Mouse (Mus musculus): Measurements from ENCODE around the gene Olfr71.

Gene Olfr71

DNA sequence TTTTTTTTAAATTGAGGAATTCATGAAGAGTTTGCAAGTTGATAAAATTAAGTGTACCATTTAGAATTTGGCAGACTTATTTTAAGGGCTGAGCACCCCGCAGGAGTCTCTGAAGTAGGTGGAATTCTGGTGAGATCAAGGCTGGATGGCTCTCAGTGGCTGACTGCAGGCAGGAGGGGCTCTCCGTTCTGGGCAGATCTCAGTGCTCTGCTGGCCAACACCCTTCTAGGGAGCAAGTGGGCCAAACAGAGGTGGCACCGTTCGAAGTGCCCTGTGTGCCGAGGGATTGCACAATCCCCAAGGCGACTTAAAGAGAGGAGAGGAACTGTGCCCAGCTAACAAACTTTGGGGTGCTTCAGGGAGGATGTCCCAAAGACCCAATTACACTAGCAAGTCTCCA lies at the start of gene Olfr71:
Olfr71 (minus strand) TSS at position 387 of the 400 bp plus-strand sequence.
- DNase-seq (ENCODE audit: low spot score) = no peak

GRCm38 (mm10) chr4:43757213-43757612 lies 47.2 kb upstream of the Olfr71 start:
- DNase-seq (ENCODE audit: low spot score) = no peak

- no peak for DNase-seq (ENCODE audit: low spot score)
Observed at GRCm38 (mm10) chr4:43745187-43745586, 35.1 kb upstream of the Olfr71 start.

DNA sequence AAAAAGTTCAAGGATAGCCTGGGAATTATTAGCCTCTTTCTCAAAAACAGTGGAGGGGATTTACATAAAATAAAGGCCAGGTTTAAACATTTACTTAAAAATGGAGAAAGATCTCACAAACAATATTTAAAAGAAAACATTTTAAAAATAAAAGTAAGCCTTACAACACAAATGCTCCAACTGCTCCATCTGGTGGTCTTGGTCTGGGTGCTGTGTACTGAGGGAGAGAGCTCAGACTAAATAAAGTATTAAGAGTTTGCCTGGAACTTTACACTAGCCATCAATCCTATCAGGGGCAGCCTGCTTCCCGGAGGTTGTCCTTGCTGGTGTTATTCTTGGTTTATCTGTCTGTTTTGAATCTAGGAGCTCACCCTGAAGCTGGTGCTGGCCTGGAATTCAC lies 33.0 kb upstream of the Olfr71 start:
- no peak for DNase-seq (ENCODE audit: low spot score)

- DNase-seq (ENCODE audit: low spot score) = no peak
Observed at GRCm38 (mm10) chr4:43742637-43743036, 32.6 kb upstream of the Olfr71 start.

- DNase-seq (ENCODE audit: low spot score) = no peak
Observed at GRCm38 (mm10) chr4:43741526-43741925, 31.5 kb upstream of the Olfr71 start.

- DNase-seq (ENCODE audit: low spot score) = no peak
Observed at GRCm38 (mm10) chr4:43738989-43739674, 29.1 kb upstream of the Olfr71 start.

GRCm38 (mm10) chr4:43737144-43737543 lies 27.1 kb upstream of the Olfr71 start:
- no peak for DNase-seq (ENCODE audit: low spot score)

DNA sequence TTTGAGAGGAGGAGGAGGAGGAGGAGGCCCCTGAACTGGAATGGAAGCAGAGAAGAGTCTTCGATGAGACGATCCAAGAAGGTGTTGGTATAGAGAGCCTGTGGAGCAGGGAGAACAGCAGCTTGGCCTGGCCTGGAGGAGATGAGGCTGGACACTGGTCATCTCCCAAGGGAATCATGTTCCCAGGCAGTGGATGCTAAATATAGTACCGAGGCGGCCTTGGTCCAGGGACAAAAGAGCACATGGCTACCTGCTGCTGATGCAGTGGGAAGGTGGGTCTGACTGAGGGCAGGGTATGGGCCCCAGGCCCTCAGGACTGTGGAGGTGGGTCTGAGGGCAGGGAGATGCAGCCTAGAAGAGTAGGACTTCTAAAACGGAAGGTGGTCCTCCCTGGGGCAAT lies 23.1 kb upstream of the Olfr71 start:
- no peak for DNase-seq (ENCODE audit: low spot score)

- no peak for DNase-seq (ENCODE audit: low spot score)
Observed at GRCm38 (mm10) chr4:43732171-43732570, 22.1 kb upstream of the Olfr71 start.

- no peak for DNase-seq (ENCODE audit: low spot score)
Observed at GRCm38 (mm10) chr4:43730750-43731297, 20.8 kb upstream of the Olfr71 start.

GRCm38 (mm10) chr4:43729794-43730550 lies 19.9 kb upstream of the Olfr71 start, which contains the start of gene Spaar:
Gene Spaar, plus strand, starts transcription at chr4:43730034.
- DNase-seq (ENCODE audit: low spot score) = peak; percentile 41

GRCm38 (mm10) chr4:43729126-43729525 lies 19.1 kb upstream of the Olfr71 start:
- DNase-seq (ENCODE audit: low spot score) = no peak

DNA sequence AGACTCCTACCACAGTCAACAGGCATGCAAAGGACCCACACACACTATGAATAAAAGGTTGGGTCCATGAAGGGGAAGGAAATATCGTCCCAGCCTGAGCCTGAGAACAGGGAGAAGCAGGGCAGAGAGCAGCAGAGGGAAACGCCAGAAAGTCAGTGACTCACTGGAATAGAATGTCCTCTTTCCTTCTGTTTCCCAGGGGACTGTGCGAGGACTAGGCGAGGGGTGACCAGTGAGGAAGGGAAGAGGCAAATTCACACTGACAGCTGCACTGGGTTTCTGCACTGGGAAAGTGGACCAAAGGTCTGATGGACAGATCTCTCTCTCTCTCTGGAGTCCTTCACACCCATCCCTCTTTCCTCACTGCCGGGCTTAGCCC lies 18.5 kb upstream of the Olfr71 start:
- peak; percentile 23 for DNase-seq (ENCODE audit: low spot score)

- DNase-seq (ENCODE audit: low spot score) = no peak
Observed at GRCm38 (mm10) chr4:43727718-43728575, 17.9 kb upstream of the Olfr71 start.

GRCm38 (mm10) chr4:43726995-43727394 lies 16.9 kb upstream of the Olfr71 start, which contains the start of gene Hrct1:
Gene Hrct1, plus strand, starts transcription at chr4:43727188.
- peak; percentile 54 for DNase-seq (ENCODE audit: low spot score)

DNA sequence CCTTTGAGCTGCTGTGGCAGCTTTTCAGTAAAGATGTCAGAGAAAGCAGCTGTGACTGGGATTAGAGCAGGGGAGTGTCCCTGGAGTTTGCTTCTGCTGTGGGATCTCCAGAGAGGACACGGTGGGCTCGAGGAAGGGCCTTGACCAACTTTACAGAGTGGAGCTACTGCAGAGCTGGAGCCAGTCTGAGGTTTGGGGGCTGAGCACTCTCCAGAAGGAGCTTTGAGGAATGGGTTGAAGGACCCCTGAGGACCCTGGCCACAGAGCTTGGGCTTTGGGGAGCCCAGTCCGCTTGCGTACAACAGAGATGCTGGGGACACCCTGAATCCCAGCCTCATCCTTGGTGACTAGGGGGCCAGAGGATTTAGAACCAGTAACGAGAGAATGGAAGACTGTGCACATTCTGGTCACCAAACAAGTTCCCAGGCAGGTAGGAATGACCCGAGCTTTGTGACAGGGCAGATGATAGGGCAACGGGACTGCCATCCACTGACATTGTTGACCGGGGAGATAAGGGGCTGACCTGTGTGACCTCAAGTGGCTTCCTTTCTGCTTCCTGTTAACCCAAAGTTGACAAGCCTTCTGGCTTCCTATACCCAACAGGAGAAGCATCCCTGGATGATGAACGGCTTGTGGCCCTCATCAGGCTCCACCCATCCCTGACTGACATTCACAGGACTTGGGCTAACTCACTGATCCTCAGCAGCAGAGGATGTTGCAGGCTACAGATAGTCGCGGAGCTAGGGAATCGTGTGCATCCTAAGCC lies 16.4 kb upstream of the Olfr71 start:
- DNase-seq (ENCODE audit: low spot score) = peak; percentile 19

DNA sequence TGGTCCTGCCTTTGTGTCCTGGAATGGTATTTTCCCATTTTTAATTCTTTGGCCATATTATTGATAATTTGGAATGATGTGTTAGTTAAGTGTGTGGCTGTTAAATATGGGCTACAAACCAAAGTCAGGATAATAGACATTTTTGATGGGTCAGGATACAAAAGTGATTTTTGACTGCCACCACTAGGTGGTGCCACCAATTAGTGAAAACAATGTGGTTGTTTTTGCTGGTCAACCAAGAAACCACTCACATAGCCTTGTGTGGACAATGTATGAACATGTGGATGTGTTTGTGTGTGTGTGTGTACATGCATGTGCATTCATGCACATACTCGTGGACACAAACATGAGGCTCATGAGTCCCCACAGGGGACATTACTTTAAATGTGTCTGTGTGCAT lies 14.7 kb upstream of the Olfr71 start:
- no peak for DNase-seq (ENCODE audit: low spot score)

DNA sequence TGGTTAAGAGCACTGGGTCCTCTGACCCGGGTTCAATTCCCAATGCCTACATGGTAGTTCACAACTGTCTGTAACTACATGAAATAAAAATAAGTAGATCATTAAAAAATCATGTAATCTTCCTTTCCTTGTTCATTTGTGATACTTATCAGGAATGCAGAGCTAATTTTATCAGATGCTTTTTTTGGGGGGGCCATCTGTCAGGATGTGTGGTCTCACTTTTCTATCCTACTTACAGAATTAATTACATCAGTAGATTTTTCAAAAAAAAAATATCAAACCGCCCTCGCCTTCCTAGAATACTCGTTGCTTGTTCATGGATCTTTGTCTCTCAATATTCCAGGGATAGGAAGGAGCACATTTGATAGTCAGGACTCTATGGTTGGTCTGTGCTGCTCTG lies 12.1 kb upstream of the Olfr71 start:
- DNase-seq (ENCODE audit: low spot score) = no peak

GRCm38 (mm10) chr4:43720491-43721228 lies 10.6 kb upstream of the Olfr71 start:
- DNase-seq (ENCODE audit: low spot score) = no peak

All from yolk sac, embryonic 10.5 days (tissue).